Mouse (Mus musculus) stomach, postnatal 0 days (tissue): ENCODE data around the gene Gm9758.
"Not testable (repeated sequence)": the region's sequence is repeated elsewhere in the genome, so short reads cannot be mapped to it uniquely, and the experiment has no call there.

ENCODE experiments used
- CTCF ChIP-seq: IDR thresholded peaks from 2 replicates; pipeline ENCODE4 v1.5.1; 2016; ENCODE audit warnings: antibody characterized with exemption, low read depth, mild to moderate bottlenecking, moderate library complexity
- EP300 ChIP-seq: optimal IDR thresholded peaks from 2 replicates; pipeline ENCODE3; 2016; ENCODE audit warnings: antibody characterized with exemption

DNA sequence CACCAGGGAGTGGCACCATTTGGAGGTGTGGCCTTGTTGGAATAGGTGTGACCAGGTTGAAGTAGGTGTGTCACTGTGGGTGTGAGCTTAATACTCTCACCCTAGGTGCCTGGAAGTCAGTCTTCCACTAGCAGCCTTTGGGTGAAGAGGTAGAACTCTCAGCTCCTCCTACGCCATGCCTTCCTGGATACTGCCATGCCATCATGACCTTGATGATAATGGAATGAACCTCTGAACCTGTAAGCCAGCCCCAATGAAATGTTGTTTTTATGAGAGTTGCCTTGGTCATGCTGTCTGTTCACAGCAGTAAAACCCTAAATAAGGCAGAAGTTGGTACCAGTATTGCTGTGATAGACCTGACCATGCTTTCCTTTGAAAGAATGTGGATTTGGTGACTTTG is 26.3 kb upstream of the Gm9758 start:
- TF ChIP-seq CTCF, EP300: not testable (repeated sequence)
